Mouse (Mus musculus) C2C12 (cell line): Measurements from ENCODE around the gene Snx22.

Source experiments
- CEBPB ChIP-seq: IDR thresholded peaks from one replicate; pipeline ENCODE4 v1.6.1; 2011; ENCODE audit warnings: low read depth, mild to moderate bottlenecking, control low read depth, moderate library complexity
- CTCF ChIP-seq: IDR thresholded peaks from one replicate; pipeline ENCODE4 v1.5.1; 2011; ENCODE audit not compliant: control insufficient read depth, insufficient read depth, insufficient read length
- MAX ChIP-seq: IDR thresholded peaks from one replicate; pipeline ENCODE4 v1.6.1; 2011; ENCODE audit warnings: mild to moderate bottlenecking, control low read depth
- MYOD1 ChIP-seq: IDR thresholded peaks from one replicate; pipeline ENCODE4 v1.6.1; 2011; ENCODE audit warnings: low read depth; ENCODE audit not compliant: control insufficient read depth, insufficient read length

- TF ChIP-seq CTCF (no peak), MYOD1 (no peak), MAX (no peak), CEBPB (no peak)
These were observed 538 bp downstream of the Snx22 start for GRCm38 (mm10) chr9:66068971-66069391.
